Mouse (Mus musculus): ENCODE results near the gene Per2.

The Per2 gene

DNA sequence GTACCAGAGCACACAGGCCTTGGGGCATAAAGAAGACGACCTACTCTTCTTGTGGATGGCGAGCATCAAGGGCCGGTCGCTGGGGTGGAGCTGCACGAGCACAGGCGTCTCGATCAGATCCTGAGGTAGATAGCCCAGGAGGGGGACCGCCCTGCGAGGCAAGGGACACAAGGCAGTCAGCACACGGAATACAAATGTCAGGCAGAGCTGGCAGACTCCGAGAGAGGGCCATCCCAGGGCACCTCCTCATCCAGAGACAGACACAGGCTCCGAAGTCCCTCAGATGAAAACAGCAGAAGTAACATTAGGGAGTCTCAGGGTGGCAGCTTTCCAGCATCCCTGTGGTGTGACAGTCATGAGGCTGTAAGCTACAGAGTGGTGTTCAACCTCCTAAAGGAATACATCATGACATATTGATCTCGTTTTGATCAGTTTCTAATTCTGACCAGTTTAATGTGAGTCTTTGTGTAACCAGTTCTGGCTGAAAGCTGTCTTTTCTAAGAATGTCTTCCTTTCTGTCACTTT, 23.5 kb downstream of the Per2 start:
- DNase-seq (ENCODE audit: low read depth, low spot score), result no peak

DNA sequence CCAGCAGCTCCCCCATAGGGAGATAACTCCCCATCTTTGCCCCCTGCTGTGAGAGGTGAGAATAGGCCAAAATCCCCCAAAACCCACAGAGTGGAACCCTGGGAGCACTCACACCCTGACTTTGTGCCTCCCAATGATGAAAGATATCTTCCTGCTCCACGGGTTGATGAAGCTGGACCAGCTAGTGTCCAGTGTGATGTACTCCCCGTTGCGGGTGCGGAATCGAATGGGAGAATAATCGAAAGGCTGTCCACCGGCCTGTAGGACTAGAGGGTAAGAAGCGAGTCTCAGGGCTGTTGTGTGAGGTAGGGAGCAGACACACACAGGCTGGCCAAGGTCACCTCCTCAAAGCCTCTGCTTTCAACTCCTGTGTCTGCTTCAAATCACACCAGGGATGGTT, 24.2 kb downstream of the Per2 start:
- no peak for DNase-seq (ENCODE audit: low read depth, low spot score)

DNA sequence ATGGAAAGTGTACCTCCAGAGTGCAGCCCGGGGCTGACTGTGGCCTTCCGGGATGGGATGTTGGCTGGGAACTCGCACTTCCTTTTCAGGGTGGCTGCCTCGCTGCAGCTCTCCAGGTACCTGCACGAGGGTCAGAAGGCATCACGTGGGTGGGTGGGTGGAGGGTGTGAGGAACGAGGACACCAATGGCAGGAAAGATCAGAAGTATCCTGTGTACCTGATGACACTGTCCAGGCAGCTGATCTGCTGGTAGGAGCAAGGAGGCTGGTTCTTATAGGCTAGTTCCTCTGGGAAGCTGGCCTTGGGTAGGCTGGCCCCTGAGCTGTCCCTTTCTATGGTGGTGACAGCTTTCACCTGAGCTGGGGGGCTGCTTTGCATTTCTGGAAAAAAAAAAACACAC, 28.4 kb downstream of the Per2 start:
- no peak for DNase-seq (ENCODE audit: low read depth, low spot score)

DNA sequence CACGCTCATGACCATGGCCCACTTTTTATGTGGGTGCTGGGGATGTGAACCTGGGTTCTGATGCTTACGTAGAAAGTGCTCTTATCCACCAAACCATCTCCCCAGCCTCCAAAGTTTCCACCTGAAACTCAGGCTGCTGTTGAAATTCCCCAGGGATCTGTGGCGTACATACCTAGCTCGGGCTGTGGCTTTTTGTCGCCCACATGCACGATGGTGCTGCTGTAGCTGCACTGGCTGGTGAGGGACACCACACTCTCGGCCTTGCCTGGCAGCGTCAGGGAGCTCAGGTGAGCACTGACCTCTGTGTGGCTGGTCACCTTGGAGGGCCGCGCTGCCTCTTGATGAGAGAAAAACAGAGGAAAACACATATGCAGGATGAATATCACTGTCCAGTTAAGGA, 29.9 kb downstream of the Per2 start:
- DNase-seq (ENCODE audit: low read depth, low spot score), result no peak

DNA sequence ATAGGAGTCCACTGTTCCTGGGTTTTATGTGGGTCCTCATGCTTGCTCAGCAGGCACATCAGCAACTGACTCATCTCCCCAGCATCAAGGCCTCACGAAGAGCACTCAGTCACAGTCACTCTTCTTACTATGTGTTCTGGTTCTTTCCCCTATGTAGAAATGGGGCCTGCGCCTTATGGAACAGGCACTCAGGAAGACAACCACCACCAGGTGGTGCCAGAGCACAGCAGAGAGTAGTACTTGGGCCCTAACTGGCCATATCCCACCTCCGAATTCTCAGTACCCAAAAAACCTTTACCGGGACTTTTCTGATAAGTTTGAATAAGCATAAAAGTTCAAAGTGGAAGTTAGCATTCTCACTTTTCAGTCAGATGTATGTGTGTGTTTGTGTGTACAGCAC, 30.5 kb downstream of the Per2 start:
- no peak for DNase-seq (ENCODE audit: low read depth, low spot score)

DNA sequence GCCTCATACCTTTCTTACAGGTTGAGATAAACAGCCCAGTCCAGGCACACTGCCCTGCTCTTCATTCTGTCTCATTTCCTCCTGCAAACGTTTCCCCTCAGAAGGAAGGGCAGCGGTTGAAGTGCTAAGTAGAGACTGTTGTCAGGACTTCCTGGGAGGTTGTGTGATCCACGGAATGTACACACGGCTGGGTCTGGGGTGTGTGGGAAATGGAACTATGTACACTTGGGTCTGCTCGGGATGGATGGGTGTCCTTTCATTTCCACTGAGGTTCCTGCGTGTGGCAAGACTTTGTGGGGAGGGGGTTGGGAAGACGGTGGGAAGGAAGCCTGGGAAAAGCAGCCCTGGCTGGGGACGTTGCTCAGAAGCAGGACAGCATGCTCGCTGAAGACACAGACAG, 32.7 kb downstream of the Per2 start:
- DNase-seq (ENCODE audit: low read depth, low spot score), result no peak

DNA sequence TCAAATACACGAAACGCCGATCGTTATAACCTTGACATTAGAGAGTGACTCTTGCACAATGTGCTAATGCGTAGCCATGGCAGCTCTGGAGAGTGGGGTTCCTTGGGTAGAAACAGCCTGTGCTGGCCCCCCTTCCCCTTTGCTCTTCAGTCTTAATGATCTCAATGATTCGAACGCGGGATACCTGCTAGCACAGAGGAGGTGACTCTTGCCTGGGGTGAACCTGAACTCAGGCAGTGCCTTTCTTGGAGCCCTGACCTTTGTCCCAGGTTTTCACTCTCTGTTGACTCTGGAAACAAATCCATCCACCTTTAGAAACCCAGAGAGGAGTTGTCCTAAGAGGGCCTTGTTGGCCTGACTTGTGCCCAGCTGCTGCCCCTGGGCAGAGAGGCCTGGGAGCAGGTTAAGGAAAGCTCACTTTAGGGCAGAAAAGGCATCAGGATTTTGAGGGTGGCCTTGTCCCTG, 38.5 kb downstream of the Per2 start:
- no peak for DNase-seq (ENCODE audit: low read depth, low spot score)

DNA sequence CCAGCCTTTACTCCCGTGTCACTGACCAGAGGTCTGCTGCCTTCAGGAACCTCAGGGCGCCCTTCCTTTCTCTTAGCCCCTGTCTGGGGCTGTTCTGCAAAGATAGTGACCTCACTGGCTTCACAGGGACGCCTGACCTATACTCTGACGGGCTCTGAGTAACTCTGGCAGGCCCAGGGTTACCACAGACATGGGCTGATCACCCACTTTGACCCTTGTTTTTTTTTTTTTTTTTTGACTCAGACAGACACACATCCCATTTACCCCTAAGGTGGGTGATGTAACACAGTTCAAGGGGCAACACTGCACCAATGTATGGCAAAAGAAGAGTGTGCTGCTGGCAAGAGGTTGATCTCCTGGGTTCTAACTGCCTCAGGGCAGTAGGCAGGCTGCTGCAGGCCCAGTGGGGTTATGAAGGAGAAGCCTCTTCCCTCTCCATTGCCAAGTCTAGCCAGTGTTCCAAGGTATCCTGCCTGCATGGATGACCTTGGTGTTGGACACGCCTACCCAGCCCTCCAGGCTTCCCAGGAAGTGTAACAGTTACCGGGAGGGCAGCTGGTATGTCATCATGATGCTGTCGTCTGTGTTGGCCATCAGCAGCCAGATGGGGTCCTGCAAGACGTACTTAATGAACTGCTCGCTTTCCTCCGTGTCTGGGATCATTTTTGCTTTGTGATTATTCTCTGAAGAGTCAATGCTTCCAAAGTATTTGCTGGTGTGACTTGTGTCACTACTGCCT, 39.1 kb downstream of the Per2 start:
- no peak for DNase-seq (ENCODE audit: low read depth, low spot score)

DNA sequence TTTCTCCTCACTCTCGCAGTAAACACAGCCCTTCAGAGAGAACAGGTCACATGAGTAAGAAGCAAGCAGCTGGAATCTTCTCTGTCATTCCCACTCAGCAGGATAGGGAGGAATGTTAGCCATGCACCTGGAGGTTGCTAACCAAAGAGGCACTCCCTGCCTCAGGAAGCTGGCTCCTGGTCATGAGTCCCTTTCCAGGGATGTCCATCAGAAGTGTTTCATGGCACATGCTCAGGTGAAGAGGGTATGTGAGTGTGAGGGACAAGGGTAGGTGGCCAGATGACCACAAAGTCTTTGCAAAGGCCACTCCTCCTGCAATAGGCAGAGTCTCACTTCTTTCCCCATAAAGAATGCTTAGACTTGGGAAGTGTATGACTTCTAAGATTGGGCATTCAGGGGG, 41.1 kb downstream of the Per2 start:
- DNase-seq (ENCODE audit: low read depth, low spot score), result no peak

DNA sequence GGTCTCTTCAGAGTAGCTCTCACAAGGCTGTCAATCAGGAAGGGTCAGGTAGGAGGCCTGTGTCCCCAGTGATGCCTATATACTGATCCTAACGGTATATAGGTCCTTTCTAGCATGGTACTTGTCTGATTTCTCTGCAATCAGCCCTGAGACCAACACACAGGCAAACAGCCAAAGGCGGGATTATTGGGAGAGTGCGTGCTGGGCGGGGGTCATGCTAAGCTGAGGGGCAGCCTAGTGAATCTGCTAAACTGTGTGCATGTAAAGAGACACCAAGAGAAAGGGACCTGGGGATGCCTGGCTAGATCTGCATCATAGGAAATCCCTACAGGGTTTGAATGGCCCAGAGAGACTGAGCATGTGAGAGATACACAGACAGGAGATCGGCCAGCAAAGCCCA, 43.8 kb downstream of the Per2 start:
- no peak for DNase-seq (ENCODE audit: low read depth, low spot score)

DNA sequence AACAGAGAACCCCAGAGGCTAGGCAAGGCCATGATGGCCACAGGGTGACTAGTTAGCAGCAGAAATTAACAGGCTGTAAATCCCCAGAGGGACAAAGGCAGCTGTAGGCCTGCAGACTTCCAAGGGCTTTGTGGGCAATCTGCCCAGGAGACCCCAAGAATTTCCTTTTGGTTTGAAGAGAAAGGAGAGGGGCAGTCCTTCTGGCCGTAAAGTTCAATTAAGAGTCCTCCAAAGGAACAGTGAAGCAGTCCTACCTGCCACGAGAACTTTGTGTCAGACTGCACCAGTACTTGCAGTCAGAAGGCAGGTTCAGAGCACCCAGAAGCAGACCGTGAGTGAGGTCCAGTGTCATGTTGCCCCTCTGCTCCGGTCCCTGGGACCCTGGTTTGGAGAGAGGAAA, 44.2 kb downstream of the Per2 start:
- no peak for DNase-seq (ENCODE audit: low read depth, low spot score)

DNA sequence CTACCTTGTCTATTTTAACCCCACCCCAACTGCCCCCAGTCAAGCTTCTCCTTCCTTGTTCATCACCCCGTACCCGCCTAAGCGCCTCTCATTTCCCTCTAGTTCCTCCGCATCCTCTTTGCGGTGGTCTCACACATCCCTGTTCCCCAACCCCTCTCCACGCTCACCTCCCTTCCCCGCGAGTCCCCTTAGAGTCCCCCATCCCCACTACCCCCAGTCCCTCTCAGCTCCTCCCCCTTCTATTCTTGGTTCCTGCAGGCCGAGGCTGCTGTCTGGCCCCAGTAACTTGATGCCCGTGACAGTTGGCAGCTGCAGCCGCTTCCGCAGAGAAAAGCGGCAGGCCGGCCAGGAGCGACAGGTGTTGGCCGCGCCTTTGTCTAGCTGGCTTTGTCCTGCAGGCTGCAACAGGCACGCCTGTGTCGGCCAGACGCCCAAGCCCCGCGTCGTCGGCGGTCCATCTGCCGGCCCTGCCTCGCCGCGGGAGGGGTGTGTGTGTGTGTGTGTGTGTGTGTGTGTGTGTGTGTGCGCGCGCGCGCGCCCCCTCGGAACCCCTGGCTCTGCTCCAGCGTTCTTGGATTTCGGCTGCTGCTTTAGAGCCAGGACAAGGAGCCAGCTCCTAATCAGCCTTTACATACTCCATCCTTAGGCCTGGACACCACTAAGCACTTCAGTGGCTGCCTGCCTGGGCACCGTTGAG, 45.1 kb downstream of the Per2 start, which contains the start of gene Hes6:
Gene Hes6, minus strand, starts transcription at position 141 of the 697 bp plus-strand sequence.
- DNase-seq (ENCODE audit: low read depth, low spot score), result no peak

DNA sequence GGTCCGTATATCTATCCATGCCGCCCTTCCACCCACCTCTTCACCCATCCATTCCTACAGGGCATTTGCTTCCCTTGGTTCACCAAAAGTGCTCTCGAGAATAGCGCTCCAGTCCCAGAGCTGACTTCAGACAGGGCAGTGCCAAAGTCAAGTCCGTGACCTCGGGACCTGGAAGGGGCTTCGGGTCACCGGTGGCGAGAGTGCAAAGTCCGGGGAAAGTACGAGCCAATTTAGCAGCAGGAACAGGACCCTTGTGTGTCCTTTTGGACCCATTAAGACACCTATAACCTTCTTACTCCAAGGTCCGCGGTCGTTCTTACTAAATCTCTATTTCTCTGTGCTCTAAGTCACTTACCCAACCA, 45.6 kb downstream of the Per2 start:
- no peak for DNase-seq (ENCODE audit: low read depth, low spot score)

DNA sequence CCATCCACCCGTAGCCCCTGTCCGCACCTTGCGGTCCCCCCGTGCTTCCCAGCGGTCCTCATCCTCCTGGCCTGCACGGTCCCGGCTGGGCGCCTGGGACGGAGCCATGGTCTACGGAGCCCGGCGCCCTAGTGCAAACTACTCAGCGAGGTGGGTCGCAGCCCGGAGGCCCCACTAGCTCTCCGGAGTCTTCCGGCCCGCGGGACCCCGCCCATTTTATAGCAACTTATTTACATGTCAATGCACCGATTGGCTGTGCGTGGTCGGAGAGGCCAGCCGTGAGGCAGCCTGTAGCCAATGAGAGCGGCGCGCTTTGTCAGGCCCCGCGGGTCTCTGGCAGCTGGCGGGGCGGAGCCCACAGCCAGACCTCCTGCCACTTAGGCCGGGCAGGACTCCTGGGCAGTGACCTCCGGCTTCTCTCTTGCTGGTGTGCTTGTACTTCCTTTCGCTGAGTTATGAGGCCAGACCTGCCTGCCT, 46.1 kb downstream of the Per2 start:
- peak; percentile 84 for DNase-seq (ENCODE audit: low read depth, low spot score)

DNA sequence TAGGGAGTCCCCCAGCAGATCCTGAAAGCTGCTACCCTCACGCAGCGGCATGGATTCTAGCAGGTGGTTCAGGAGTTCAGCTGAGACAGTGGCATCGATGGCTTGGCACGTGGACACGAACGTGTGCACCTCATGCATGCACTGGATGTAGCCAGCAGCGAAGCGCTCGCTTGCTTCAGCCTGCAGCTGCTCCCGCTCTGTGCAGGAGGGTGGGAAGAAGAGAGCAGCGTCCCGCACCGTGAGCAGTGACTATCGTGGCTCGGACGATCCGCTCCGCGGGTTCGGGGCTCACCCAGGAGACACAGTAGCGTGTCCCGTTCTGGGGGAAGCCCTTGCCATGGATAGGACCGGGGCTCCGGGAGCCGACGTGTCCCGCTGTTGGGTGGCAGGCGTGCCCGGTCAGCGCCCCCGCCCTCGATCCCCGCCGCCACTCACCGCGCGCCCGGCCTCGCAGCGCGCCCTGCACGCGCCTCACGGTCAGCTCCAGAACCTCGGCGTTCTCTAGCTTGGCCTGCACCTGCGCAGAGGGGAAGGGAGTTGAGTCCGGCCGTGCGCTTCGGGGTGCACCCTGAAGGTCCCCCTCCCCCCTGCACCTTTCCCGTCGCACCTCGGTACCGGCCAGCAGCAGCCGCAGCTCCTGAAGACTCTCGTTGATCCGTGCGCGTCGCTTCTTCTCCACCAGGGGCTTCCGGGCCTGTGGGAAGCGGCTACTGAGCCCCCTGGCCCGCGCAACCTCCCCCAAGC, 46.7 kb downstream of the Per2 start:
- no peak for DNase-seq (ENCODE audit: low read depth, low spot score)

DNA sequence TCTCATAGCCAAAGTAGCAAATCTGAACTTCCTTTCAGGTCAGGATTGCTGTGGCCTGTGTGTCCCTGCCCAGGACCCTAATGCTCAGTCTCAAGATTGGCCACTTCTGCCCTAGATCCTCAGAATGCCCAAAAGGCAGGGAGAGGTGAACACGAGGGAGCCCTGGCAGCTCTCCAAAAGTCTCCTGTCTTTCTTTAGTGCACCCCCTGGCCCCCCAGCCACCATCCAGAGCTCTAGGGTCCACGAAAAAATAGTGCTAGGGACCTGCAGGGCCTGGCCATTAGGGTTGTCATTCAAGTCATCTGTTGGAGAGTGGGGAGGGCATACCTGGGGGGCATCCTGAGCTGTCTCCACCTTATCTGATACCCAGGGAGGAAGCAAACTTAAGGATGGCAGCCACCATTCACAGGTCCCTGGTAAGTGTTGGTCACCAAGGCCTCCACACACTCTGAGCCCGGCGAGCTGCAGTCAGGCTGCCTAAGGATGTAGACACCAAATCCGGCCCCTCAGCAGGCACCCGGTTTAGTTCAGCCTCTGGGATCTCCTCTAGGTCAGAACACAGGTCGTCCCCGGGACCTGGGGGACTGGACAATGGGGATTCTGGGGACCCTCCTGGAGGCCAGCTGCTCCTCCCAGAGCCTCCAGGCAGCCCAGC, 47.4 kb downstream of the Per2 start:
- no peak for DNase-seq (ENCODE audit: low read depth, low spot score)

DNA sequence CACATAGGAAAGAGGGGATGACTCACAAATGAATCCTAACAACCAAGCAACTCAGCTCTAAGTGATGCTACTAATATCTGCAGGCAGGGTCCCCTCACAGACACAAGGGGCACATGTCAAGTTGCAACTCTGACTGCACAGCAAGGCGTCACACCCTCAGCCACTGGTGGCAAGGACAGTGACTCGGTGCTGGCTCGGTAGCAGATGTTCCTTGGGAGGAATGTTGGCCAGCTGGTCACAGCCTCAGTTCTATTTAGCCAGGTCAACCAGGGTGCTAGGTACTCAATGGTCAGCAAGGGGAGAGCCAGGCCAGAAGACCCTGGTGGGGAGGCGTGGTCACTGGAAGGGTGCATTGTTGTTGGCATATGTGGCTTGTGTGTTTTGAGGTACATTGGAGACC, 51.3 kb downstream of the Per2 start:
- no peak for DNase-seq (ENCODE audit: low read depth, low spot score)

DNA sequence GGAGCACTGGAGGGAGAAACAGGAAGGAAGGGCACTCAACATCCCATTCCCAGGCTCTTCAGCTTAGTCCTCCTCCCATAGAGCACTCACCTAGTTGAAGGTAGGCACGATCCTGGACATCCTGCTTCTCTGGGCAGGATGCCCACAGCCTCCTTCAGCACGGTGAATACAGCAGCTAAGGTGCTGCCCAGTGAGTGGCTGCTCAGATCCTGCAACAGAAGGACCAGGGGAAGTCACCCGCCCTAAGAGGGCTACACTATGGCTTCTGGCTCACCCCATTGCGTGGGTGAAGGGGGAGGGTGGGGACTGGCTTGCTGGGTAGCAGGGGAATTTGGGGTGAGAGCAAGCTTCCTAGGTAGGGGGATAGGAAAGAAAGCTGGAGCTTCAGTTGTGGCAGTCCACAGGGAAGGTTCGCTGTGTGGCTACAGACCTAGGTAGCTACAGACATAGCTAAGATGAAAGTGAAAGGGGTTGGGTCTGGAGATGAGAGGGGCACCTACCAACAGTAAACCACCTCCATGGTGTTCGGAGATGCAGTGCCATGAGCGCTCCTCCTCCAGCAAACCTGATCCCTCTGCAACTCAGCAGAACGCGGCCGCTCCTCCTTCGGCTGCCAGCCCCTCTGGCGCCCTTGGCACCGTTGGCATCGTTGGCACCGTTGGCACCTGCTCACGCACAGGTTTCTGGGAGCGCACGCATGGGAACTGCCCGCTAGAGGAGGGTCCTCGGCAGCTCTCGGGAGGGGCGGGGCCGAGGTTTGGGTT, 53.5 kb downstream of the Per2 start:
- no peak for DNase-seq (ENCODE audit: low read depth, low spot score)

DNA sequence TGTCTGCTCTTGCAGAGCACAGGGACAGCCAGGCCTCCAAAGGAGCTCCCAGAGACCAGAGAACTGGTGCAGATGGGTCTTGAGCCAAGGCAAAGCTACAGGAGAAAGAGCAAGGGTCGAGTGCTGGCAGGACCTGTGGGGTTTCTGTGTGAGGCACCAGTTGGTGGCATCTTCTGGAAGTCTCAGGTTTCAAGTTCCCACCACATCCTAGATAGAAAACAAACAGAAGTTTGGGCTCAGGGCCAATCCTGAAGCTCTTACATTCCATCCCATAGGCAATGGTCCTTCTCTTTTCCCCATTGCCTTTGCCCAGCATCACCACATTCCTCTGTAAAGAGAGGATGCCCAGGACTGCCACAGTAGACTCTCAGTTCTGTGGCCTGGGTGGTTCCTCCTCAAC, 54.1 kb downstream of the Per2 start:
- no peak for DNase-seq (ENCODE audit: low read depth, low spot score)

DNA sequence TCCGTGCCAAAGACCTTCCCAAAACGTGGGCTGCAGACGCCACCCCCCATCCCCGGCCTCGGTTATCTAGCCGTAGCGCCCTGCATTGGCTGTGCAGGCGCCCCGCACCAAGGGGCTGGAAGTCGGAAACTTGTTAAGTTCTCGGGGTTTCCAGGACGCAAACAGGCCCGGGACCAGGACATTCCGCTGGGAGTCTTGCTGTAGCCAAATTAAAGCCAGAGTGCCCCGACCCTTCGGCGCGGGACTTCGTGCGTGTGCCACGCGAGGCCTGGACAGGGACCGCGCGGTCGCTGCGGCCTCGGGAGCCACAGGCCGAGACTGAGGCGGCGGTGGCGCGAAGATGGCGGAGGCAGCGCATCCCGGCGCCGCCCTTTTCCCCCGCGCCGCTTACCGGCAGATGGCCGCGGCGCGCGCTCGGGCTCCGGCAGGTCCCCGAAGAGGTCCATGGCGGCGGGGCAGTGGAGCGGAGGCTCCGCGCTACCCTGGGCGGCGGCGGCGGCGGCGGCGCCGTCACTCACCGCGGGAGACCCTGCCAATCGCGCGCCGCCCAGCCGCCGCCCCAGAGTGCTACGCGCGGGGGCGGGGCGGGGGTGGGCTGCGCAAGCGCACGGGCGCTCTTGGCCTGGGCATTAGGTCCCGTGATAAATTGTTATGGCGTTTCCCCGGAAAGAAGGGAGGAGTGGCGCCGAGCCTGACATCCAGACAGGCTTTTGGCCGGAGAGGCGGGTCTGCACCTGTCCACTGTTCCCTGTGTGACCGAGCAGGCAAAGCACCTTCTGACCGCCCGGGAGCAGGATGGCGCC, 60.7 kb downstream of the Per2 start, which contains the start of gene Ilkap:
Gene Ilkap, minus strand, starts transcription at position 556 of the 803 bp plus-strand sequence.
- peak; percentile 76 for DNase-seq (ENCODE audit: low read depth, low spot score)

Measured in retina, adult 2 months (tissue).